In the genomic region with DNA sequence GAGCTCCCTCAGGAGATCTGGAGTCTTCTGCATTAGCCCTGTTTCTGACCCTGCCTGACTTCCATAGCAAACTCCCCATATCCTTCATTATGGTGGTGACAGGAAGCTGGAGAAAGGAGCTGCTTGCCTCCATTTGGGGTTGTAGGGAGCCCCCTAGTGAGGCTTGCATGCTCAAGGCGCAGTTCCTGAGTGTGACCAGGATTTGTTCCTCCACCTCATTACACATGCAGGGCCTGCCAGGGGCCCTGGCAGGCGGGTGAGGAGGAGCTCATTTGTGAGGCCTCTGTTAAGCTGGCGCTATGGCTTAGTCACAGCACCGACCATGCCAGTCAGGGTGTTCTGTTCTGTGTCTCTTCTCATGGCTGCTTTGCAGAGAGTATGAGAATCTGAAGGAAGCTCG, we compare ENCODE assay signal across 8 mouse cellular contexts. TPM values are rescaled to one million over a fixed set of nuclear protein-coding genes. Genes with fewer than 3 reads are reported as not detected.
DNase-seq lines count a peak whose midpoint lies in the region; ATAC-seq and TF ChIP-seq lines count a peak whose summit lies in the region.

No protein-coding gene starts in this region.

- H3K36me3 ChIP-seq in kidney, adult 2 months (ENCODE audit: control insufficient read depth, insufficient read depth, low read length), result no peaks in the 10 kb centered on the region
- peaks cover 63% of the 10 kb centered on the region for H3K36me3 ChIP-seq in kidney, embryonic 14.5 days (ENCODE audit: control insufficient read depth, insufficient read depth, low read length)
- H3K36me3 ChIP-seq in stomach, embryonic 14.5 days (ENCODE audit: control insufficient read depth, insufficient read depth, low read length), result peaks cover 27% of the 10 kb centered on the region; the same call in 1 of the 2 replicates

- no peaks in the 10 kb centered on the region for H3K9me3 ChIP-seq in kidney, embryonic 14.5 days (ENCODE audit: control insufficient read depth, low read length)
- H3K9me3 ChIP-seq in stomach, embryonic 14.5 days (ENCODE audit: control insufficient read depth, low read depth, low read length), result no peaks in the 10 kb centered on the region

- no peak overlapping the region for H3K4me2 ChIP-seq in kidney, embryonic 14.5 days (replicated peaks; ENCODE audit: low read depth, low read length)
- H3K4me2 ChIP-seq in stomach, embryonic 14.5 days (replicated peaks; ENCODE audit: low read depth, low read length), result no peak overlapping the region

- H3K4me3 ChIP-seq in kidney, adult 2 months (ENCODE audit: insufficient read depth, low read depth, low read length), result no peak overlapping the region
- no peak overlapping the region for H3K4me3 ChIP-seq in kidney, embryonic 14.5 days (ENCODE audit: low read length)
- no peak overlapping the region for H3K4me3 ChIP-seq in stomach, embryonic 14.5 days (ENCODE audit: low read depth, low read length)

- H3K27ac ChIP-seq in kidney, adult 2 months (ENCODE audit: insufficient read depth, low read depth, low read length), result no peak overlapping the region
- no peak overlapping the region for H3K27ac ChIP-seq in kidney, embryonic 14.5 days (ENCODE audit: low read depth, low read length)
- H3K27ac ChIP-seq in stomach, embryonic 14.5 days (ENCODE audit: low read length), result peak overlapping the region; percentile 15; the same call in 1 of the 2 replicates

- no peaks in the 10 kb centered on the region for H3K4me1 ChIP-seq in kidney, adult 2 months (ENCODE audit: control insufficient read depth, insufficient read depth, low read length)
- no peaks in the 10 kb centered on the region for H3K4me1 ChIP-seq in kidney, embryonic 14.5 days (ENCODE audit: control insufficient read depth, insufficient read depth, low read length)
- H3K4me1 ChIP-seq in stomach, embryonic 14.5 days (ENCODE audit: control insufficient read depth, insufficient read depth, low read length), result no peaks in the 10 kb centered on the region

- WGBS in kidney, adult 2 months, result 61% methylated on average over 5 of the region's 5 CpGs
- 59% methylated on average over 5 of the region's 5 CpGs for WGBS in kidney, embryonic 14.5 days
- 57% methylated on average over 5 of the region's 5 CpGs for WGBS in stomach, embryonic 14.5 days

- POLR2A ChIA-PET in Patski (lab: Charles Lee), result interaction anchor here (1.3 kb wide), 1 partner anchor 57 kb away, joined by 3 read pairs; no protein-coding TSS in a partner anchor

- ATAC-seq in kidney, embryonic 14.5 days (ENCODE audit: low FRiP score, low TSS enrichment), result no peak
- no peak for ATAC-seq in Patski
- no peak for ATAC-seq in stomach, embryonic 14.5 days (ENCODE audit: insufficient number of reproducible peaks, insufficient read depth, low FRiP score, low read depth)

- CTCF ChIA-PET in Patski (lab: Charles Lee), result interaction anchor here (1.0 to 4.6 kb wide), 12 partner anchors 10 to 89 kb away, joined by 3 to 65 read pairs (median 4); partner anchors contain the start of genes Mst1r and Uba7

- no peak overlapping the region for H3K9ac ChIP-seq in kidney, embryonic 14.5 days (ENCODE audit: low read depth, low read length)
- H3K9ac ChIP-seq in stomach, embryonic 14.5 days (replicated peaks; ENCODE audit: low read depth, low read length), result no peak overlapping the region

- TF ChIP-seq POLR2A in kidney, adult 2 months (IDR thresholded peaks at IDR 0.05; ENCODE audit: low read depth, low read length), result no peak

- intact Hi-C loops in heart, postnatal 14 days (cut with DNase I), result loop anchor here (1.0 to 2.0 kb wide), 2 partner anchors 58 to 91 kb away; partner anchors contain the start of gene Amigo3
- intact Hi-C loops in left cerebral cortex, postnatal 4 days (cut with DNase I), result loop anchor here (5.0 to 10.0 kb wide), 2 partner anchors 60 to 93 kb away; partner anchors contain the start of gene Amigo3

- in situ Hi-C loops in Patski (cut with MboI; ENCODE audit: low pct_unique_long_range_greater_than_20kb), result loop anchor here (5.0 kb wide), 1 partner anchor 55 kb away; the partner anchor contains the start of gene Mst1r

- no peak for DNase-seq in kidney, adult 2 months
- no peak for DNase-seq in Patski (ENCODE audit: low read depth, low spot score)
- peak; percentile 46 to 47 for DNase-seq in heart, postnatal 14 days
- DNase-seq in left cerebral cortex, postnatal 4 days, result peak; percentile 35
- no peak for DNase-seq in ovary, postnatal 36 days (ENCODE audit: low spot score)
- no peak for DNase-seq in spleen, adult 12 weeks (ENCODE audit: low spot score)

- TF ChIP-seq CTCF in kidney, adult 2 months (conservative IDR thresholded peaks at IDR 0.05; ENCODE audit: insufficient read depth, insufficient read length, low read depth, low read length), result peak; percentile 33; the same call in 1 of the 2 replicates
- TF ChIP-seq CTCF in Patski (IDR thresholded peaks at IDR 0.05), result peak; percentile 67

- no peaks in the 10 kb centered on the region for H3K27me3 ChIP-seq in kidney, adult 2 months (replicated peaks; ENCODE audit: control insufficient read depth, insufficient read depth, low read length)
- no peaks in the 10 kb centered on the region for H3K27me3 ChIP-seq in kidney, embryonic 14.5 days (ENCODE audit: control insufficient read depth, insufficient read depth, low read length)
- H3K27me3 ChIP-seq in Patski, result no peaks in the 10 kb centered on the region
- H3K27me3 ChIP-seq in stomach, embryonic 14.5 days (ENCODE audit: control insufficient read depth, insufficient read depth, low read length), result no peaks in the 10 kb centered on the region

RNA-seq across cellular contexts. Expression of gene Traip, which starts 11.9 kb away (rescaled TPM):
- polyA plus RNA-seq in kidney, adult 2 months (2012; rRNA removed), result 0.26 and 0.28 TPM in 2 replicates
- 23.7 and 24.5 TPM in 2 replicates for polyA plus RNA-seq in kidney, embryonic 14.5 days (2014; fragmentation: Nextera tagmentation; extraction: Ambion mirVana)
- polyA plus RNA-seq in Patski (2021), result 7.3 TPM
- total RNA-seq in heart, postnatal 14 days (2021), result 1 to 10 TPM; 1.2 to 1.8 TPM
- total RNA-seq in left cerebral cortex, postnatal 4 days (2021), result 10 to 100 TPM; 21.2 to 21.3 TPM
- polyA plus RNA-seq in stomach, embryonic 14.5 days (2014; fragmentation: Nextera tagmentation; extraction: Ambion mirVana), result 18.9 and 21.2 TPM in 2 replicates

RNA-seq across cellular contexts. Expression of gene Uba7, which starts 13.4 kb away (rescaled TPM):
- polyA plus RNA-seq in kidney, adult 2 months (2012; rRNA removed), result 42.4 and 43.0 TPM in 2 replicates
- polyA plus RNA-seq in kidney, embryonic 14.5 days (2014; fragmentation: Nextera tagmentation; extraction: Ambion mirVana), result 25.7 and 28.0 TPM in 2 replicates
- polyA plus RNA-seq in Patski (2021), result 18.8 TPM
- 10 to 100 TPM; 13.8 to 19.6 TPM for total RNA-seq in heart, postnatal 14 days (2021)
- 1 to 10 TPM; 2.1 to 3.5 TPM for total RNA-seq in left cerebral cortex, postnatal 4 days (2021)
- 48.7 and 54.0 TPM in 2 replicates for polyA plus RNA-seq in stomach, embryonic 14.5 days (2014; fragmentation: Nextera tagmentation; extraction: Ambion mirVana)

RNA-seq across cellular contexts. Expression of gene Gm20661, which starts 21.0 kb away (rescaled TPM):
- polyA plus RNA-seq in kidney, adult 2 months (2012; rRNA removed), result 0.11 and 0.14 TPM in 2 replicates
- 4.8 and 5.5 TPM in 2 replicates for polyA plus RNA-seq in kidney, embryonic 14.5 days (2014; fragmentation: Nextera tagmentation; extraction: Ambion mirVana)
- polyA plus RNA-seq in Patski (2021), result not detected
- total RNA-seq in heart, postnatal 14 days (2021), result under 1 TPM; 0.61 to 0.65 TPM
- total RNA-seq in left cerebral cortex, postnatal 4 days (2021), result 1 to 10 TPM in 1 of 2 experiments, under 1 TPM in 1; 0.44 to 1.3 TPM
- 11.6 and 12.8 TPM in 2 replicates for polyA plus RNA-seq in stomach, embryonic 14.5 days (2014; fragmentation: Nextera tagmentation; extraction: Ambion mirVana)

RNA-seq across cellular contexts. Expression of gene Inka1, which starts 23.8 kb away (rescaled TPM):
- polyA plus RNA-seq in kidney, adult 2 months (2012; rRNA removed), result 7.9 and 10.0 TPM in 2 replicates
- polyA plus RNA-seq in kidney, embryonic 14.5 days (2014; fragmentation: Nextera tagmentation; extraction: Ambion mirVana), result 64.1 and 69.0 TPM in 2 replicates
- 0.24 TPM for polyA plus RNA-seq in Patski (2021)
- total RNA-seq in heart, postnatal 14 days (2021), result 10 to 100 TPM; 11.1 to 12.7 TPM
- 10 to 100 TPM in 1 of 2 experiments, 1 to 10 TPM in 1; 9.4 to 10.4 TPM for total RNA-seq in left cerebral cortex, postnatal 4 days (2021)
- polyA plus RNA-seq in stomach, embryonic 14.5 days (2014; fragmentation: Nextera tagmentation; extraction: Ambion mirVana), result 52.9 and 64.9 TPM in 2 replicates

RNA-seq across cellular contexts. Expression of gene Camkv, which starts 26.4 kb away (rescaled TPM):
- polyA plus RNA-seq in kidney, adult 2 months (2012; rRNA removed), result not detected in 2 replicates
- polyA plus RNA-seq in kidney, embryonic 14.5 days (2014; fragmentation: Nextera tagmentation; extraction: Ambion mirVana), result 0.77 and 0.79 TPM in 2 replicates
- 0.05 TPM for polyA plus RNA-seq in Patski (2021)
- total RNA-seq in heart, postnatal 14 days (2021), result under 1 TPM in 1 of 2 experiments, not detected in 1; 0.27 TPM
- 100 to 1,000 TPM; 333 to 354 TPM for total RNA-seq in left cerebral cortex, postnatal 4 days (2021)
- polyA plus RNA-seq in stomach, embryonic 14.5 days (2014; fragmentation: Nextera tagmentation; extraction: Ambion mirVana), result 1.6 and 1.9 TPM in 2 replicates

Comparison
In these comparisons a context has a peak if more than half of its experiments do, and no peak if none do; other contexts are left out.
1. DNase-seq: peak in heart, postnatal 14 days (2 of 2) and left cerebral cortex, postnatal 4 days (single experiment); none in kidney, adult 2 months (single experiment), Patski (single experiment), ovary, postnatal 36 days (single experiment) and spleen, adult 12 weeks (single experiment).